Mouse (Mus musculus) bone marrow, adult 2 months (tissue): ENCODE measurements around the gene Bco2.

Experiments used
- CTCF ChIP-seq: fragments of 200-500 bp; IDR thresholded peaks from 2 replicates; pipeline ENCODE4 v1.5.1; 2011; ENCODE audit warnings: low read length, control low read depth; ENCODE audit not compliant: control insufficient read depth, insufficient read depth
- POLR2A ChIP-seq: fragments of 200-500 bp; IDR thresholded peaks from 2 replicates; pipeline ENCODE4 v1.6.1; 2011; ENCODE audit warnings: low read depth, mild to moderate bottlenecking, control low read depth, low read length, borderline replicate concordance; ENCODE audit not compliant: control insufficient read depth

DNA sequence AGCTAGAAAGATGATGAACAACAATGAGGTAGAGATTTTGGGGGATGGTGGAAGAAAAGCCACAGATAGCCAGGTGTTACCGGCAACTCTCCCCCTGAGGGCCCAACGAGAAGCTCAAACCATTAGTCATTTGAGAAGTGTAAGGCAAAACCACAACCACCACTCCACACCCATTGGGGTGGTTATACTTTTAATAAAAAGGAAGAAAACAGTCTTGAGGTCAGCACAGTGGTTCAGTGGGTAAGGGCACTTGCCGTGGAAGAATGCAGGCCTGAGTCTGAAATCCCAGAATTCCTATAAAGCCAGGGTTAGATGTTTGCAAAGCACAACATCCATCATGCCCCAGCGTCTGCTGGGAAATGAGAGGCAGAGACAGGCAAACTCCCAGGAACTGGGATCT, 17.7 kb downstream of the Bco2 start:
- TF ChIP-seq CTCF: no peak
- TF ChIP-seq POLR2A: no peak
